Mouse (Mus musculus) heart, adult 2 months (tissue): ENCODE data around the gene Prnp.

Experiments used
- CTCF ChIP-seq: fragments of 200-600 bp; IDR thresholded peaks from 2 replicates; pipeline ENCODE4 v1.8.1; 2022; ENCODE audit warnings: antibody characterized with exemption, mild to moderate bottlenecking, moderate library complexity
- EP300 ChIP-seq: fragments of 200-500 bp; IDR thresholded peaks from 2 replicates; pipeline ENCODE4 v1.6.1; 2011; ENCODE audit warnings: low read depth, low read length, control low read depth; ENCODE audit not compliant: insufficient read depth
- POLR2A ChIP-seq: fragments of 200-500 bp; IDR thresholded peaks from 2 replicates; pipeline ENCODE4 v1.6.1; 2011; ENCODE audit warnings: mild to moderate bottlenecking, low read depth, low read length, control low read depth; ENCODE audit not compliant: insufficient read depth

GRCm38 (mm10) chr2:131883136-131883535 is 26.6 kb upstream of the Prnp start:
- TF ChIP-seq POLR2A = no peak
- TF ChIP-seq CTCF = no peak
- TF ChIP-seq EP300 = no peak
